Comparison of ENCODE assay signal across 9 mouse cellular contexts in the genomic region with DNA sequence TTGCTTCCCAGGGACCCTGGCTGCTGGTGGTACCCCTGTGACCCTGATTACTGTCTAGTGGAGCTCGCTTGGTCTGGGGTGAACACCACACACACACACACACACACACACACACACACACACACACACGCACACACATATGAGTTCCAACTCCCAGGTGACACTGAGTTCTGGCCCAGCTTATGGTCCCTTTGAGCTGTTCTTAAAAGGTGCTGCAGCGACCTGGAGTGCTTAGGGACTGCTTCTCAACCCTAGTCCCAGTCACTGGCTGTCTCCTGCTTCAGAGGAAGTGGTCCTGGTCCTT. TPM values are rescaled to one million over a fixed set of nuclear protein-coding genes. Genes with fewer than 3 reads are reported as not detected.
DNase-seq lines count a peak whose midpoint lies in the region; ATAC-seq and TF ChIP-seq lines count a peak whose summit lies in the region.
"Had no signal": no experiment of that assay in that cellular context is flagged by ENCODE, and none has a peak within 500 bp of the region (broad histone marks: within the 10 kb centered on the region; RNA-seq: fewer than 3 reads in every experiment).

No protein-coding gene starts in this region.

- H3K4me1 ChIP-seq in forebrain, embryonic 16.5 days (replicated peaks; ENCODE audit: control insufficient read depth, insufficient read depth, low read length): peaks cover 7% of the 10 kb centered on the region
- no peaks in the 10 kb centered on the region; the same call in 1 of the 2 replicates for H3K4me1 ChIP-seq in liver, embryonic 16.5 days (ENCODE audit: control insufficient read depth, low read depth, low read length)

- H3K27ac ChIP-seq in gastrocnemius, adult 2 months: no peak overlapping the region
- H3K27ac ChIP-seq in forebrain, embryonic 16.5 days (ENCODE audit: low read length): no peak overlapping the region
- H3K27ac ChIP-seq in liver, embryonic 16.5 days (ENCODE audit: low read length): no peak overlapping the region
- H3K27ac ChIP-seq: liver, embryonic 14.5 days had no signal

- 0 out of 2 replicates have a peak, but pooled peaks cover 3% of the 10 kb centered on the region for H3K27me3 ChIP-seq in forebrain, embryonic 16.5 days (replicated peaks; ENCODE audit: control insufficient read depth, insufficient read depth, low read length)
- H3K27me3 ChIP-seq in liver, embryonic 16.5 days (ENCODE audit: control insufficient read depth, insufficient read depth, low read depth, low read length): no peaks in the 10 kb centered on the region

- 38% methylated on average over 3 of the region's 3 CpGs for WGBS in forebrain, embryonic 16.5 days
- WGBS in liver, embryonic 16.5 days (ENCODE audit: insufficient replicate concordance): 8% methylated on average over 3 of the region's 3 CpGs

- peaks cover 3% of the 10 kb centered on the region for H3K9me3 ChIP-seq in forebrain, embryonic 16.5 days (ENCODE audit: control insufficient read depth, low read length)
- H3K9me3 ChIP-seq in liver, embryonic 16.5 days (replicated peaks; ENCODE audit: control insufficient read depth, low read length): no peaks in the 10 kb centered on the region

- no peaks in the 10 kb centered on the region for H3K36me3 ChIP-seq in forebrain, embryonic 16.5 days (ENCODE audit: control insufficient read depth, insufficient read depth)
- no peaks in the 10 kb centered on the region for H3K36me3 ChIP-seq in liver, embryonic 16.5 days (ENCODE audit: control insufficient read depth, insufficient read depth)

- DNase-seq in gastrocnemius, adult 2 months: peak; percentile 17
- DNase-seq in gastrocnemius, postnatal 10 days: no peak
- peak; percentile 49 for DNase-seq in CD4-positive, CD25-positive, alpha-beta regulatory T cell, adult 2 months (ENCODE audit: low read depth, low spot score)
- no peak for DNase-seq in layer of hippocampus, postnatal 14 days (ENCODE audit: low spot score in 2 of 2)
- no peak for DNase-seq in thymus, postnatal 14 days
- no peak for DNase-seq in frontal cortex, postnatal 36 days (ENCODE audit: low spot score in 2 of 2)

- peak overlapping the region; percentile 77 for H3K4me3 ChIP-seq in gastrocnemius, adult 2 months
- H3K4me3 ChIP-seq in forebrain, embryonic 16.5 days (replicated peaks; ENCODE audit: low read length): peak overlapping the region; percentile 67
- no peak overlapping the region for H3K4me3 ChIP-seq in liver, embryonic 16.5 days (ENCODE audit: low read depth, low read length)

- intact Hi-C loops in gastrocnemius, adult 2 months (cut with DNase I): no loop called here

- H3K4me2 ChIP-seq in forebrain, embryonic 16.5 days (ENCODE audit: low read length): peak overlapping the region; percentile 95
- peak overlapping the region; percentile 68 for H3K4me2 ChIP-seq in liver, embryonic 16.5 days (ENCODE audit: low read depth, low read length)

- no peak for TF ChIP-seq CTCF in gastrocnemius, adult 2 months (IDR thresholded peaks at IDR 0.05)

- peak overlapping the region; percentile 59 for H3K9ac ChIP-seq in forebrain, embryonic 16.5 days (replicated peaks; ENCODE audit: low read depth, low read length)
- H3K9ac ChIP-seq in liver, embryonic 16.5 days (ENCODE audit: low read depth, low read length): no peak overlapping the region
- H3K9ac ChIP-seq: liver, embryonic 14.5 days had no signal

- no peak for ATAC-seq in forebrain, embryonic 16.5 days
- no peak for ATAC-seq in liver, embryonic 16.5 days (ENCODE audit: low read depth)

RNA-seq across cellular contexts. Expression of gene Inpp4b, which starts 0.6 kb away (rescaled TPM):
- total RNA-seq in gastrocnemius, adult 2 months (2021): 10 to 100 TPM; 14.6 to 36.1 TPM
- 10 to 100 TPM; 15.8 to 20.9 TPM for total RNA-seq in gastrocnemius, postnatal 10 days (2021)
- 4.0 and 6.5 TPM in 2 replicates for polyA plus RNA-seq in forebrain, embryonic 16.5 days (2015; fragmentation: Nextera tagmentation; extraction: Ambion mirVana)
- polyA plus RNA-seq in liver, embryonic 16.5 days (2015; fragmentation: Nextera tagmentation; extraction: Ambion mirVana): 1.2 and 1.5 TPM in 2 replicates
- 1 to 10 TPM; 9.2 to 9.5 TPM for total RNA-seq in layer of hippocampus, postnatal 14 days (2021)

Comparison
In these comparisons a context has a peak if more than half of its experiments do, and no peak if none do; other contexts are left out.
1. DNase-seq: peak in gastrocnemius, adult 2 months (single experiment) and CD4-positive, CD25-positive, alpha-beta regulatory T cell, adult 2 months (single experiment); none in gastrocnemius, postnatal 10 days (single experiment), layer of hippocampus, postnatal 14 days (0 of 2), thymus, postnatal 14 days (single experiment) and frontal cortex, postnatal 36 days (0 of 2).